Mouse (Mus musculus) bone marrow, adult 2 months (tissue): ENCODE measurements around the gene Sfi1.

Experiments
- CTCF ChIP-seq: fragments of 200-500 bp; IDR thresholded peaks from 2 replicates; pipeline ENCODE4 v1.5.1; 2011; ENCODE audit warnings: low read length, control low read depth; ENCODE audit not compliant: control insufficient read depth, insufficient read depth
- POLR2A ChIP-seq: fragments of 200-500 bp; IDR thresholded peaks from 2 replicates; pipeline ENCODE4 v1.6.1; 2011; ENCODE audit warnings: low read depth, mild to moderate bottlenecking, control low read depth, low read length, borderline replicate concordance; ENCODE audit not compliant: control insufficient read depth

- TF ChIP-seq POLR2A (no peak), CTCF (no peak)
These were observed 87.1 kb downstream of the Sfi1 start for GRCm38 (mm10) chr11:3106154-3106553.
